Mouse (Mus musculus) megakaryocyte, embryonic 14.5 days (primary cell): Measurements from ENCODE around the gene Klhl2.

Source experiments
- FLI1 ChIP-seq: IDR thresholded peaks from 2 replicates; pipeline ENCODE4 v1.6.1; 2012; ENCODE audit warnings: low read length, inconsistent platforms, mixed read lengths
- GATA1 ChIP-seq: IDR thresholded peaks from 3 replicates; pipeline ENCODE4 v1.6.1; 2012; ENCODE audit warnings: mixed read lengths, low read length, inconsistent platforms, borderline replicate concordance

GRCm38 (mm10) chr8:64762751-64763150 lies 87.1 kb downstream of the Klhl2 start:
- no peak for TF ChIP-seq FLI1
- TF ChIP-seq GATA1 = no peak
